Mouse (Mus musculus): ENCODE results near the gene Wdr6. TPM values are rescaled to one million over a fixed set of nuclear protein-coding genes. Genes with fewer than 3 reads are reported as not detected.

The Wdr6 gene
- polyA plus RNA-seq, 1 experiment from 2014 or later, result 93.7 TPM

GRCm38 (mm10) chr9:108594354-108594753 lies 15.8 kb upstream of the Wdr6 start:
- no peaks in the 10 kb centered on the region for H3K27me3 ChIP-seq
- H3K36me3 ChIP-seq, result no peaks in the 10 kb centered on the region
- no peak for ATAC-seq (ENCODE audit: insufficient number of reproducible peaks, low FRiP score, low TSS enrichment, low read depth)
- H3K9ac ChIP-seq, result no peak overlapping the region
- H3K4me1 ChIP-seq, result peaks cover 14% of the 10 kb centered on the region; the same call in 1 of the 2 replicates
- no peak overlapping the region for H3K27ac ChIP-seq (replicated peaks)
- no peak overlapping the region for H3K4me2 ChIP-seq (replicated peaks)
- no peaks in the 10 kb centered on the region for H3K9me3 ChIP-seq (replicated peaks)
- H3K4me3 ChIP-seq (replicated peaks), result no peak overlapping the region
- 74% methylated on average over 3 of the region's 3 CpGs for WGBS

GRCm38 (mm10) chr9:108591462-108591861 lies 12.9 kb upstream of the Wdr6 start:
- Histone ChIP-seq H3K9me3 (replicated peaks) (no peaks in the 10 kb centered on the region), H3K4me1 (peaks cover 16% of the 10 kb centered on the region), H3K4me3 (replicated peaks) (no peak overlapping the region), H3K36me3 (no peaks in the 10 kb centered on the region; the same call in 1 of the 2 replicates), H3K9ac (no peak overlapping the region), H3K27ac (replicated peaks) (no peak overlapping the region), H3K4me2 (replicated peaks) (no peak overlapping the region), H3K27me3 (no peaks in the 10 kb centered on the region)
- 88% methylated on average over 4 of the region's 4 CpGs for WGBS
- no peak for ATAC-seq (ENCODE audit: insufficient number of reproducible peaks, low FRiP score, low TSS enrichment, low read depth)

GRCm38 (mm10) chr9:108589229-108589628 lies 10.7 kb upstream of the Wdr6 start:
- ATAC-seq (ENCODE audit: insufficient number of reproducible peaks, low FRiP score, low TSS enrichment, low read depth), result no peak
- Histone ChIP-seq H3K9me3 (replicated peaks) (no peaks in the 10 kb centered on the region), H3K27ac (replicated peaks) (no peak overlapping the region), H3K27me3 (no peaks in the 10 kb centered on the region), H3K4me2 (replicated peaks) (no peak overlapping the region), H3K9ac (no peak overlapping the region), H3K4me3 (replicated peaks) (no peak overlapping the region), H3K36me3 (no peaks in the 10 kb centered on the region; the same call in 1 of the 2 replicates), H3K4me1 (peaks cover 13% of the 10 kb centered on the region)
- whole genome bisulfite sequencing, result 67% methylated on average over 5 of the region's 5 CpGs

GRCm38 (mm10) chr9:108587571-108588180 lies 9.1 kb upstream of the Wdr6 start:
- Histone ChIP-seq H3K27ac (replicated peaks) (0 out of 2 replicates have a peak overlapping the region, but pooled peaks have one; percentile 11), H3K36me3 (no peaks in the 10 kb centered on the region; the same call in 1 of the 2 replicates), H3K4me3 (replicated peaks) (0 out of 2 replicates have a peak overlapping the region, but pooled peaks have one; percentile 6), H3K9ac (0 out of 2 replicates have a peak overlapping the region, but pooled peaks have one; percentile 19), H3K9me3 (replicated peaks) (no peaks in the 10 kb centered on the region), H3K27me3 (no peaks in the 10 kb centered on the region), H3K4me2 (replicated peaks) (peak overlapping the region; percentile 30), H3K4me1 (peaks cover 13% of the 10 kb centered on the region)
- WGBS, result 6% methylated on average over 14 of the region's 14 CpGs
- ATAC-seq (ENCODE audit: insufficient number of reproducible peaks, low FRiP score, low TSS enrichment, low read depth), result peak; percentile 83

- H3K4me2 ChIP-seq (replicated peaks), result peak overlapping the region; percentile 80
- peaks cover 19% of the 10 kb centered on the region for H3K36me3 ChIP-seq
- WGBS, result 68% methylated on average over 5 of the region's 5 CpGs
- H3K27ac ChIP-seq (replicated peaks), result peak overlapping the region; percentile 94
- no peaks in the 10 kb centered on the region for H3K9me3 ChIP-seq (replicated peaks)
- H3K9ac ChIP-seq, result peak overlapping the region; percentile 41
- H3K27me3 ChIP-seq, result no peaks in the 10 kb centered on the region
- H3K4me3 ChIP-seq (replicated peaks), result peak overlapping the region; percentile 75
- H3K4me1 ChIP-seq, result peaks cover 37% of the 10 kb centered on the region
- ATAC-seq (ENCODE audit: insufficient number of reproducible peaks, low FRiP score, low TSS enrichment, low read depth), result no peak
Measured at GRCm38 (mm10) chr9:108579344-108579690, 778 bp upstream of the Wdr6 start.

- Histone ChIP-seq H3K27ac (replicated peaks) (peak overlapping the region; percentile 94), H3K9me3 (replicated peaks) (no peaks in the 10 kb centered on the region), H3K4me1 (peaks cover 44% of the 10 kb centered on the region), H3K4me3 (replicated peaks) (peak overlapping the region; percentile 75), H3K9ac (peak overlapping the region; percentile 72), H3K4me2 (replicated peaks) (peak overlapping the region; percentile 80), H3K27me3 (no peaks in the 10 kb centered on the region), H3K36me3 (peaks cover 32% of the 10 kb centered on the region)
- ATAC-seq (ENCODE audit: insufficient number of reproducible peaks, low FRiP score, low TSS enrichment, low read depth), result peak; percentile 9; the same call in 1 of the 2 replicates
- WGBS, result 1% methylated on average over 24 of the region's 24 CpGs
Measured at GRCm38 (mm10) chr9:108577934-108578544, 500 bp downstream of the Wdr6 start.

GRCm38 (mm10) chr9:108577025-108577424 lies 1.5 kb downstream of the Wdr6 start:
- peaks cover 42% of the 10 kb centered on the region for H3K36me3 ChIP-seq
- peak overlapping the region; percentile 80 for H3K4me2 ChIP-seq (replicated peaks)
- peak overlapping the region; percentile 75 for H3K4me3 ChIP-seq (replicated peaks)
- peaks cover 44% of the 10 kb centered on the region for H3K4me1 ChIP-seq
- 0 out of 2 replicates have a peak overlapping the region, but pooled peaks have one; percentile 94 for H3K27ac ChIP-seq (replicated peaks)
- WGBS, result 37% methylated on average over 6 of the region's 6 CpGs
- no peak for ATAC-seq (ENCODE audit: insufficient number of reproducible peaks, low FRiP score, low TSS enrichment, low read depth)
- no peaks in the 10 kb centered on the region for H3K9me3 ChIP-seq (replicated peaks)
- no peaks in the 10 kb centered on the region for H3K27me3 ChIP-seq
- no peak overlapping the region for H3K9ac ChIP-seq

DNA sequence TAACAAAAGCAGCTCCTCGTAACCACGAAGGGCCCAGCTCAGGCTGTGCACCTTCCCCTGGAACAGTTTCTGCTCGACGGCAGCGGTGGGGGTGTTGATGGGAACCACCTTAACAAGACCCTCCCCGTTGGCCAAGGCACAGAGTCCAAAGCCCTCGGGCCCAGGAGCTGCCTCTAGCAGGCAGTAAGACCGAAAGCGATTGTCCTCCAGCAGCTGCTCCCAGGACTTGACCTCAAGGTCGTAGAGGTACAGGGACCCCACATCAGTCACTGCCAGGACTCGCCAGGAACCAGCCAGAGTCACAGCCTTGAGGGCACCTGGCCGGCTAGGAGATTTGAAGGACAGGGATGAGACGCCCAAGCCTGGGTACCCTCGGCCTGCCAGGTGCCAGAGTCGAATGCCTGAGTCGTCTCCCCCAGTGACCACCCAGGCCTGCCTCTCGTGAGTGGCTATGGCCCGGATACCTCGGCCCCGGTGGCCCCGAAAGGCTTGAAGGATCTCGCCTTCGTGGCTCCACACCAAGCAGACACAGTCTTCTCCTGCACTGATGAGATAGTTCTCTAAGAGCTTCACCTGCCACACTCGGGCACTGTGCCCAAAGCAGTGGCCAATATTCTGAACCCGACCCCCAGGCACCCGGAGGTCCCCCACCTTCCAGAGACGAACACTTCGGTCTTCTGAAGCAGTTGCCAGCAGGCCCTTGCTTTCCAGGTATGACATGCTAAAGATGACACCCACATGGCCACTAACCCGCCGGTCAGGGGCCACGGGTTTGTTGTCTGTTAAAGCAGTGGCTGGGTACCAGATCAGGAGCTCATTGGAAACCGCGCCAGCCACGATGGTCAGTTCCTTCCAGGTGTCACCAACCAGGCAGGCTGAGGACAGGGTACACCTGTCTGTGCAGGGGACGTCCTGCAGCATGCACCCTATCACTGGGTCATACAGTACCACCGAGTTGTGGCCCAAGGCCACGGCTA lies 2.9 kb downstream of the Wdr6 start:
- no peak overlapping the region for H3K27ac ChIP-seq (replicated peaks)
- H3K4me2 ChIP-seq (replicated peaks), result no peak overlapping the region
- no peak for ATAC-seq (ENCODE audit: insufficient number of reproducible peaks, low FRiP score, low TSS enrichment, low read depth)
- H3K27me3 ChIP-seq, result no peaks in the 10 kb centered on the region
- no peak overlapping the region for H3K9ac ChIP-seq
- peaks cover 47% of the 10 kb centered on the region for H3K4me1 ChIP-seq
- 87% methylated on average over 37 of the region's 37 CpGs for WGBS
- no peak overlapping the region for H3K4me3 ChIP-seq (replicated peaks)
- H3K36me3 ChIP-seq, result peaks cover 53% of the 10 kb centered on the region
- H3K9me3 ChIP-seq (replicated peaks), result no peaks in the 10 kb centered on the region

- no peak overlapping the region for H3K4me3 ChIP-seq (replicated peaks)
- 81% methylated on average over 12 of the region's 12 CpGs for WGBS
- H3K27ac ChIP-seq (replicated peaks), result no peak overlapping the region
- peaks cover 53% of the 10 kb centered on the region for H3K4me1 ChIP-seq
- H3K4me2 ChIP-seq (replicated peaks), result no peak overlapping the region
- peaks cover 53% of the 10 kb centered on the region for H3K36me3 ChIP-seq
- H3K27me3 ChIP-seq, result no peaks in the 10 kb centered on the region
- ATAC-seq (ENCODE audit: insufficient number of reproducible peaks, low FRiP score, low TSS enrichment, low read depth), result no peak
- no peaks in the 10 kb centered on the region for H3K9me3 ChIP-seq (replicated peaks)
- no peak overlapping the region for H3K9ac ChIP-seq
Measured at GRCm38 (mm10) chr9:108574921-108575320, 3.6 kb downstream of the Wdr6 start.

DNA sequence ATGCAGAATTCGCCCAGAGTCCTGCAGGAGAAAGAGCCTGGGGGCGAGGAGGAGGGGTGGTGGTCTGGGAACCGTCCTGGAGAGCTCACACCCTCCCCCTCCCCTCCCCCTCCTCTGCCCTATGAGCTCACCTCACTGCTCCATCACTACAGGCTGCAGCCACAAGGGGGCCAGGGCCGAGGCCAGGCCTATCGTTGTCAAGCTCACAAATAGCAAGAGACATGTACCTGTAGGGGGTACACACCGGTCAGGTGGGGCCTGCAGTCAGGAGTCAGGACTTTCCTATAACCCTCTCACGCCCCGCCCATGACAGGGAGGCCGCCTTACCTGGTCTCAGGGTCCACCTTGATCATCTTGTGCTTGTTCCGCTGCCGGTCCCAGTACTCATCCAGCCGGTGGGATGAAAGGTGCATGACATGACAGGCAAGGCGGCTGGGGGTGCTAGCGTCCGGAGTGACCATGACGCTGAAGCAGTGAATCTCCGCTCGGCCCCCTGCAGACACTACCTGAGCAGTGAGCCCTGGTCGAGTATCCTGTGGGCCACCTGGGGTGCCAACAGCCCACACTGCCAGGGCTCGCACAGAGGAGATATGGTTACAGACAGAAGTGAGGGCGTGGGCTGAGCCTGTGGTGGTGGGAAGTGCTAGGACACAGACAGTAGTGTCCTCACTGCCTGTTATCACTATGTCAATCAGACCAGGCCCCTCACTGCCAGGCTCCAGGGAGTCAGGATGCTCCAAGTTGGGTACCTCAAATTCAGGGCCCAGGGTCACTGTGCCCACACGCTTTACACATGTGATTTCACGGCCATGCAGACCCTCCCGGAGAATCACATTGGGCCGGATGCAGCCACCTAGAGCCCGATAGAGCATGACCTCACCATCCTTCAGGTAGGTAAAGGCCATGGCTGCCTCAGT lies 4.5 kb downstream of the Wdr6 start:
- Histone ChIP-seq H3K27me3 (no peaks in the 10 kb centered on the region), H3K4me1 (peaks cover 52% of the 10 kb centered on the region), H3K9me3 (replicated peaks) (no peaks in the 10 kb centered on the region), H3K36me3 (peaks cover 53% of the 10 kb centered on the region), H3K9ac (no peak overlapping the region), H3K27ac (replicated peaks) (no peak overlapping the region), H3K4me2 (replicated peaks) (no peak overlapping the region), H3K4me3 (replicated peaks) (no peak overlapping the region)
- WGBS, result 53% methylated on average over 26 of the region's 26 CpGs
- ATAC-seq (ENCODE audit: insufficient number of reproducible peaks, low FRiP score, low TSS enrichment, low read depth), result no peak

Data from embryonic facial prominence, embryonic 15.5 days (tissue).